Mouse (Mus musculus) inflammation-experienced regulatory T-cells, adult 6 months (primary cell): ENCODE data around the gene Bbx. TPM values are rescaled to one million over a fixed set of nuclear protein-coding genes. Genes with fewer than 3 reads are reported as not detected.

ENCODE experiments used
- ATAC-seq: one replicate; pipeline ENCODE4 v1.8.0; 2017
- polyA plus RNA-seq, 3 experiments: library from polyadenylated mRNA; unstranded; fragments of 100-300 nt; shearing (Covaris generic); gene quantifications; one replicate each; pipeline ENCODE4 v1.2.1; 2017

The Bbx gene
- polyA plus RNA-seq, 3 experiments from 2014 or later, result 35.6 to 55.1 (median 54.8) TPM

DNA sequence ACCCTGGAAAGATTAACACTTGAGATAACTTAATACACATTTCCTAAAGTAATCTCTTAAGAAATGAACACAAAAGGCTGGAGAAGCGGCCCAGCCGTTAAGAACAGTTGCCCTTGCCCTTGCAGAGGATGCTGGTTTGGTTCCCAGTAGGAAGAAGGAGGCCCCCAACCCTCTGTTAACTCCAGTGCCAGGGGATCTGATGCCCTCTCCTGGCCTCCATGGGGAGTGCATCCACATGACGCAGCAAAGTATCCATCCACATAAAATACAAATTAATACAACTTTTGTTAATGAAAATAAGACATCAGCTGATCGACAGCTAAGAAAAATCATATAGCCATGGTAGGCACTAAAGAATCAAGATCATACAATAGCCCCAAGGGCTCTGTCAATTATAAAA lies 33.6 kb downstream of the Bbx start:
- ATAC-seq, result no peak

DNA sequence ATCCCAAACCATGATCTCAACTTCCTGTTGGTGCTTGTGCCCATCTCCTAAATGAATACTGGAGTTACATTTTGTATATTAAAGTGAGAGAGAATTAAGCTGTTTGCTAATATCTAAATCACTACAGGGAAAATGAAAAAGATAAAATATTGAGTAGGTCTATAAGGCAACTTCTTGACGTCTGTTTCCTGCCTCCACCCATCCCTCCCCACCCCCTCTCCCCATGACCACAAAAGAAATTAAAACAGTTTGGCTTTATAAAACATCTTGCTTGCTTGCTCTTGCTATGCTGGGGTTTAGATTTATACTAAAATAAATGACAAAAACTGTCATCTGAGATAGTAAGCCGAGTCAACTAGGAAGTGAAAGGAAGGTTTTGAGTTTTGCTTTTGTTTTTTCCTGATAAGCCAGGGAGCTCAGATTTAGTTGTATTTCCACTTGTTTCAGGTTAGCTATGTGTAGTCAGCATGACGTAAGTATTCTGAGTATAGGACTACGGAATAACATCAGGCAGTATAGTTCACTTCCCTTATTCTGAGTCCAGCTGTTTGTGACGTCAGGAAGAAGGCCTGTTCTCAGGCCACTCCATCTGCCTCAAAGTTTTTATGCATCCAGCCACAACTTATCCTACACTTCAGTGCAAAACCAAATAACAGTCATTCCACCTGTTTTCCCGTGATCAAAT lies 36.1 kb downstream of the Bbx start:
- ATAC-seq, result peak; percentile 49

- ATAC-seq, result no peak
These were observed 43.7 kb downstream of the Bbx start for GRCm38 (mm10) chr16:50388499-50388898.

- ATAC-seq, result no peak
These were observed 48.6 kb downstream of the Bbx start for GRCm38 (mm10) chr16:50383541-50383940.

GRCm38 (mm10) chr16:50381351-50381746 lies 50.8 kb downstream of the Bbx start:
- no peak for ATAC-seq

DNA sequence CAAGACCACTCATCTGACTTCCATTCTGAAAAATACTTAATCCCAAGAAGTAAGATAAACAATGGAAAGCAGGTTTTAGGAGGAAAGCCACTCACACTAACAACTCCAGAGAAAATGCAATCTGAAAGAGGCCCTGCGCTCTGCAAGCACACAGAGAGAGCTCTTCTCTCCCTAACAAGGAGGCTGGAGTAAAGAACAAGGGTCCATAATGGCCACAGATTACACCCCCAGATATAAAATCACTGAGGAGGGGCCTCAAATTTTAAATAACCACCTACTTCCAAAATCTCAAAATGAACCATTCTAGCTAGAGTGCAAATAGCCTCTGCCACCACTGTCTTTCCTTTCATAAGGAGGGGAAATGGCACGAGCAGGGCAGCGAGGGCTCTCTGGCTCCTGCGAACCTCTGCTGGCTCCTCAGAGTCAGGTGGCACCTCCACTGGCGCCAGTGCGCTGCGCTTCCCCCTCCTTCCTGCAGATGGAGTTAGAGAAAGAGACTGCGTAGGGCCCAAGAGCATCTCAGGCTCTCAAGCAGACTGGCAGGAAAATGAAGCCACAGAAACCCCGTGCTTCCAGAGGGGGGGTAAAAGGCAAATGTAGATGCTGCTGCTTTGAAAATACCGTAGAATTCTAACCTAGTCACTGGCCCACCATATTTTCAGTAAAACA lies 51.4 kb downstream of the Bbx start:
- peak; percentile 94 for ATAC-seq

GRCm38 (mm10) chr16:50380232-50380631 lies 52.0 kb downstream of the Bbx start:
- no peak for ATAC-seq

GRCm38 (mm10) chr16:50374611-50375010 lies 57.6 kb downstream of the Bbx start:
- ATAC-seq, result peak; percentile 53

DNA sequence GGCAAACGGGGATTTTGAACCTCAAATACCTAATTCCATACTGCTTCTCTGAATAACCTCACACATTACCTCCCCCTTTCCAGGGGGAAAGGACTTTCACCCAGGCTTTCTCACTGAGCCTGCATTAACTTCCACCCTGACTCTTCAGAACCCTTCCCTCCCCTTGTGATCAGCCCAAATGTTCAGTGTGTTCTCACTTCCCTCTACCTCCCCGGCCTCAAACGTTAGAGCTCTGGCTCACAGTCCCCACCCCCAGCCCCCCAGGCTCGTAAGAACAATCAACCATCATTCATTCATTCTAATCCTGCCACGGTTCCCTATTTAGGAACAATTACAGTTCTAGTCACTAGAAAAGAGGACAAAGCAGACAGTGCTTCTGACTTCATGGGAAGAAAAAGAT lies 58.5 kb downstream of the Bbx start:
- ATAC-seq, result no peak

- ATAC-seq, result peak; percentile 90
These were observed 59.6 kb downstream of the Bbx start for GRCm38 (mm10) chr16:50372543-50372942.

- no peak for ATAC-seq
These were observed 60.7 kb downstream of the Bbx start for GRCm38 (mm10) chr16:50371460-50371859.

DNA sequence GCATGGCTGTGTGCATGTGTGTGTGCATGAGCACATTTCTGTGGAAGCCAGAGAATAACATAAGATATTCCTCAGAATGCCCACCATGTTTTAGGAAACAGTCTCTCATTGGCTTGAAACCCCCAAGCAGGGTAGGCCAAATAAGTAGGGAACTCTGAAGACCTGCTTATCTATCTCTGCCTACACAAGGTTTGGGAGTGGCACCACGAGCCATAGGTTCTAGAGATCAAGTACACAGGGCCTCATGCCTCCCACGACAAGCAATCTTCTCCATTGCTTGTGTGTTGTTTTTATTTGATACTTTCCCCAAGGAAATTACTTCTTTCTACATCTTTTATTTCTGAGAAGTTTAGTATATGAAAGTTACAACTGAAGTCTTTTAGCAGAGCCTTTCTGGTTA lies 61.8 kb downstream of the Bbx start:
- ATAC-seq, result no peak

- ATAC-seq, result no peak
These were observed 65.6 kb downstream of the Bbx start for GRCm38 (mm10) chr16:50366556-50366955.

DNA sequence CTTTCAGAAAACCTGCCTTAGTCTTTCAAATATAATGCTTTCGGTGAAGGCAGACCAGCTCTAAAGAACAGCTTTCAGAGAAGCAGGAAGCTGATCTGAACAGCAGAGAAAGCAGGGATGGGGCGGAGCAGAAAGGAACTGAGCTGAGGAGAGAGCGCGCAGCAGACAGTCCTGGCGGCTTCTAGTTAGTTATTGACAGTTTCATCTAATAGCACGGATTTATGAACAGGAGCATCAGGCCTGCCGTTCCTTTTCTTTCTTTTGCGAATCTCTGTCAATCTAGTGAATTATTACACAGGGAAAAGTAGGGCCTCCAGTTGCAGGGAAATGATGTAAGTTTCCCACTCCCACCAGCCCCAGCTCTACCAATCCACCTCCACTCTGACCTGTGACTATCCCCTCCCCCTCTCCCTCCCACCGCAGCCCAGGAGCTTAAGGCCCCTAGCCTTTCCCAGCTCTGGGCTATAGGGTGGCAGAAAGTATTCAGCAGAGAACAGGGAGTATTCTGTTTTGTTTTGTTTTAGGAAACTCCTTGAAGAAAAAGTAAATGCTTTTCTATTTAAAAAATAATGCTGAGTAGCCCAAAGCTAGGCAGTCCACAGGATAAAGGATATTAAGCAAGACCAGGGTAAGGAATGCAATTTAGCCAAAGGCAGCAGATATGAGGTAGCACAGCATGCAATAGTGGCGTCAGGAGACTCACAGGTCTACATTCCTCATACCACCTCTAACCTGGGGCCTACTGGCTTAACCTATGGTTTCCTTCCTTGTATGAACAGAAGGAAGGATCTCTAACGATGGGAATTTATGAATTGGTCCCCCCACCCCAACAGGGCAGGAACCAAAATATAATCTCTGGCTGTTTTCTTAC lies 67.8 kb downstream of the Bbx start:
- ATAC-seq, result peak; percentile 92

- peak; percentile 55 for ATAC-seq
These were observed 68.6 kb downstream of the Bbx start for GRCm38 (mm10) chr16:50363443-50364188.

- ATAC-seq, result no peak
These were observed 71.6 kb downstream of the Bbx start for GRCm38 (mm10) chr16:50360631-50361030.

DNA sequence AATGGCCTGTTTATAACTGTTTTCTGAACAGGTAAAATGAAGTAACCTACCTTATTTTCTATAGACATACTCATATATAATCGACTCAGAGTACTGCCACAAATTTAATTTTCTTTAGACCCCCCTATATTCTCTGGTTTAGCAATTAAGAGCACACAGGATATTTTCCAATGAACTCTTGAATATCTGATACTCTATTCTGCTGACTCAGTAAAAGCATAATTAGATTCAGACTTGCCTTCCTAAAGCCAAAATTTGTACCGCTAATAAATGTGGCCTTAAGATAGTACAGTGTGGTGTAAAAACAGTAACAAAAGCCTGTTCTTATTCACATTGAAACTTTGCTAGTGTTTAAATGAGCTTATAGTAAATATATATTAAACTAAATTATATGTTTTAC lies 102.5 kb downstream of the Bbx start:
- ATAC-seq, result no peak

- no peak for ATAC-seq
These were observed 107.4 kb downstream of the Bbx start for GRCm38 (mm10) chr16:50324746-50325145.

GRCm38 (mm10) chr16:50324292-50324691 lies 107.9 kb downstream of the Bbx start:
- no peak for ATAC-seq

DNA sequence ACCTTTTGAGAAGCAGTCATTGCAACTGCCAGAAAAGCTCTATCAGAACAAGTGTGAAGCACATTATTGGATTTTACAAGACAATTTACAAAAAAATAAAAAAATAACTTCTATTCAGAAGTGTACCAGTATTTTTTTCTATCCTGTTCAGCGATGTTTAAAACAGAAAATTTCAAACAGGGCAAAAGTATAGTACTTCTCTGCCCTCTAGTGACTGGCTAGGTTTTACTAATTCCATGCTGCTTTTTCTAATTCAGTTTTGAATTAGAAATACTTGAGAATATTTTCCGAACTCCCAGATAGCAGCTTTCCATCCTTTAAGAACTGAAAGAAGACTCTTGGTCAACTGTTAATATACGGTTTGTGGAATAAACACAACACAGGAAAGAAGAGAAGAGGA lies 110.8 kb downstream of the Bbx start:
- ATAC-seq, result no peak

DNA sequence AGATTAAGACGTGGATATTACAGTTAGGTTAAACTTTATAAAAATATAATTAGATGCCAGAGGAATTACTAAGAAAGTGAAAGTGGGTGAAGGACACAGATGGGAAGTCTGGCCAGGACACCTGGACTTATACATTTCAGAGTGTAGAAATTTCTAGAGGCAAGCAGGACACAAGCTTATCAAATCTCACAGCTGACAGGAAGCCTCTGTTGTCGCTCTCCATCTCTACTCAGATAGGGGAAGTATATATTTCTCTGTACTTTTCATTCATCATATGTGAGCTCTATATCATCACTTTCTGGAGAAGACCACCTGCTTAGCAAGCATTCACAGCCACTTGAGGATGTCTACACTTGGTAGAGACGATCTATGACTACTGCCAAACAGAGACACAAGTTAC lies 113.9 kb downstream of the Bbx start:
- no peak for ATAC-seq

- peak; percentile 76 for ATAC-seq
These were observed 116.7 kb downstream of the Bbx start for GRCm38 (mm10) chr16:50315349-50315969.
